Mouse (Mus musculus) layer of hippocampus, postnatal 10 days (tissue): ENCODE data around the gene Snrnp27. TPM values are rescaled to one million over a fixed set of nuclear protein-coding genes. Genes with fewer than 3 reads are reported as not detected.
A peak's percentile ranks its signal among the peaks of the same experiment; 100 is the strongest.

Experiments
- DNase-seq, 2 experiments: peaks; one replicate each; pipeline ENCODE4 v3.0.0; 2021; ENCODE audit warnings: low spot score in 2 of 2
- long read RNA-seq: library from polyadenylated mRNA; stranded (forward); transcript quantifications from one replicate; pipeline ENCODE4 v2.0.0, GENCODE M21; 2023
- total RNA-seq, 2 experiments: library from RNA; stranded (reverse); gene quantifications; 2 replicates each; pipeline ENCODE4 v1.2.3; 2021

Gene Snrnp27
- total RNA-seq = 10 to 100 TPM; 56.4 to 63.5 TPM
- long read RNA-seq, transcript Snrnp27-201 (6 exons, 885 nt) = major isoform, 88 of 94 reads
- long read RNA-seq, partial matches to known transcripts = 1 of 94 reads
- long read RNA-seq, other reads (novel, unspliced or antisense) = 4 of 94 reads

DNA sequence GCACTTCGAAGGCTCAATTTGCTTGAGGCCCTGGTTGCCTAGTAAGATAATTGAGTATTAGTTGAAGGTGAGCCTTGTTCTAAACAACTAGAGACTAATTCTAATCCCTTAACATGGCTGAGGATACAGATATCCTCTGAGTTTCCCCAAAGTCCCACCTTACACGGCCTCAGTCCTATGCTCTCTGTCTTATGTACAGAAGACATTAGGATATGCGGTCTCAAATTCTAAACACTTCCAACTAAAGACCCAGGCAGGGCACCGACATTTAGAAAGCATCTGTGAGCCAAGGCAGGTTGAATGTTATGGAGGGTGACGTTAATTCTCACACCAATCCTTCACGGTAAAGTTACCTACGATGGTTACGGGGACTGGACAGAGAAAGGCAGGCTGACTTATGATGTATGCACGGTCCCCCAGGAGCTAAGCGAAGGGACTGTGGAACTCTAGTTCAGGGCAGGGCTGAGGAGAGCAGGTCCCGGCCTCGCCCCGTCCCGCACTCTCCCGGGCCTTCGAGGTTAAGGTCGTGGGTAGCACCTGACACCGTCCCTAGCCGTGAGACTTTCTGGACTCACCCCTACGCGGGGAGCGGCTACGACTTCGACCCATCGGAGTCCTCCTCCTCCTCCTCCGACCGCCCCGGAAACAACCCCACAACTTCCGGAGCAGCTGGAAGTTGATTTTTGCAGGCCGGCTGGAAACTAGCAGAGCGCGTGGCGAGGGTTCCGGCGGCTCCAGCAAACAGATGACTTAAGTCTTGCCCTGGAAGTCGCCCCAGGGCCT lies at the start of gene Snrnp27:
Gene Snrnp27 (minus strand): TSS at position 651 of the 783 bp plus-strand sequence.
- DNase-seq = peak; percentile 94 to 96

- peak; percentile 91 to 95 for DNase-seq
Observed at GRCm38 (mm10) chr6:86733183-86733876, 49.0 kb upstream of the Snrnp27 start, which contains the start of gene Gmcl1. Gene Gmcl1 (minus strand): TSS chr6:86733383.

- DNase-seq = no peak
Observed at GRCm38 (mm10) chr6:86732276-86733173, 48.2 kb upstream of the Snrnp27 start.

- no peak for DNase-seq
Observed at GRCm38 (mm10) chr6:86728711-86729110, 44.4 kb upstream of the Snrnp27 start.

DNA sequence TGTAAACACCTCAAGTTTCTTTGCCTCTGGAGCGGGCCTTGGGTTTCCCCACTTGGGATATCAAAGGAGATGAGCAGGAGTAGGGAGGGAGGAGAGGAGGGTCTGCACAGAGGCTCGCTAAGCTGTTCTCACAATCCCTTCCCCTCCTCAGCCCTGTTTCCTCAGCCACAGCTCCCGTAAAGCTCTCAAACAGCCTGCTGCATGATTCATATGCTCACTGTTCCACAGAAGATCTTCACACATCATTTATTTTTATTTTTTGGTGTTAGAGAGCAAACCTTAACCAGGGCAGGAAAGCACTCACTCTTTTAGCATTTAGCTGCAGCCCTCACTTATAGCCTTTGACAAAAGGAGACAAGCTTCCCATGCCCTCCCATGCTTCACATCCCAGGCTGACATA lies 37.7 kb upstream of the Snrnp27 start:
- no peak for DNase-seq

GRCm38 (mm10) chr6:86708072-86708774 lies 23.9 kb upstream of the Snrnp27 start:
- no peak for DNase-seq

GRCm38 (mm10) chr6:86702577-86702976 lies 18.3 kb upstream of the Snrnp27 start:
- no peak for DNase-seq

DNA sequence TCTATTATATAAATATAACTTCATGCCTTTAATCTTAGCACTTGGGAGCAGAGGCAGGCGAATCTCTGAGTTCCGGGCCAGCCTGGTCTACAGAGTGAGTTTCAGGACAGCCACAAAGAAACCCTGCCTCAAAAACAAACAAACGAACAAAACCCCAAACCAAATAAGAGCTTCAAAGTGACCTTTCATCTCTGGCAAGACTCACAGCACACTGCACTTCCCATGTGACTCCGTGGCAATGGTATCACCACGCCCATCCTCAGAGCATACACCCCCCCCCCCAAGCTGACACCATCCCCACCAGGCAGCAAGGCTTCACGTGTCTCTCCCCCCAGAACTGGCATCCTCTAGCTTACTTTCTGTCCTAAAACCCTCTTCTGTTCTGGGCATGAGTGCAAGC lies 13.6 kb upstream of the Snrnp27 start:
- no peak for DNase-seq

GRCm38 (mm10) chr6:86696213-86696612 lies 11.9 kb upstream of the Snrnp27 start:
- no peak for DNase-seq

- peak; percentile 37 to 40 for DNase-seq
Observed at GRCm38 (mm10) chr6:86694465-86694864, 10.1 kb upstream of the Snrnp27 start.

- no peak for DNase-seq
Observed at GRCm38 (mm10) chr6:86689671-86690070, 5.3 kb upstream of the Snrnp27 start.

- no peak for DNase-seq
Observed at GRCm38 (mm10) chr6:86686971-86687370, 2.6 kb upstream of the Snrnp27 start.

DNA sequence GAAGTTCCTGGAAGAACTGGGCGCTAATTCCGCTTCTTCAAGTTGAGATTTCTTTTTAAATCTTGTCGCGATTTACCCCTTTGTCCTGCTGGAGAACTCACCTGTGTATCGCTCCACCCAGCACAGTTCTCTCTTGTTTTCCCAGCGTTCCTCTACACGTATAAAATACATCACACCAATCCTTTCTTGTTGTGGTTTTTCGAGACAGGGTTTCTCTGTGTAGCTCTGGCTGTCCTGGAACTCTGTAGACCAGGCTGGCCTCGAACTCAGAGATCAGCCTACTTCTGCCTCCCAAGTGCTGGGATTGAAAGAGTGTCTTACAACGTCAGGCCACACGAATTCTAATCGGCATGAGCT lies 311 bp upstream of the Snrnp27 start:
- no peak for DNase-seq

GRCm38 (mm10) chr6:86681289-86681688 lies 3.0 kb downstream of the Snrnp27 start:
- DNase-seq = no peak

DNA sequence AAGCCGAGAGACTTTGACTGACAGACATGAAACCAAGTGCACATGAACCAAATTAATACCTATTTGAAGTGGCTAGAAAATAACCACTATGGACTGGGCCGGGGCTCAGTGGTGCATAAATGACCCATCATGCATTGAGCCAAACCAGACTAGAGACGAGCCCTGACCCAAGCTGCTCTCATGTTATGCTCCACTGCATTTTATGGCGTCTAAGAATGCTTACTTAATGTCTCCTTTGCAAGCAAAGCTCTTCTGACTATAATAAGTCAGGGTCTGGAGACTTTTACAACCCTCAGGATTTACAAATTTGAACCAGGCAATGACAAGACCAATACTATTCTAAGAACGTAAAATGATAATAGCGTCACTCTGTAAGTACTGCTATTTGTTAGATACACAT lies 6.0 kb downstream of the Snrnp27 start:
- no peak for DNase-seq

DNA sequence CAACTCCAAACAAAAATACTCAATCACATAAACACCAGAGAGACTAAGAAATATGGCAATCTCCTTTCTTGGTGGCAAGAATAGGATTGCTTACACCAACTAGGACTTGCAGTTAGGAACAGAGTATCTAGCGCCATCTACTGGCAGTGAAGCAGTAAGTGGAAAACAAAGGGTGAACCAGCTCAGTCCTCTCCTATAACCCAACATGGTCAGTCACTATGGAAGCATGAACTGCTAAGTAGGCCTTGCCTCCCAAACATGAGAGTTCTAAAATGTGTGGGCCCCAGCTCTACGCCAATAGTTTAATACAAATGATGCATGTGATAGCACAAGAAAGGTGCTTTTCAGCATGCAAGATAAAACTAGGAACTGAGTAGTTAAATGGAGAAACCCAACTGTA lies 13.4 kb downstream of the Snrnp27 start:
- peak; percentile 44 to 60 for DNase-seq

- peak; percentile 100 for DNase-seq
Observed at GRCm38 (mm10) chr6:86669240-86669727, 15.0 kb downstream of the Snrnp27 start.

GRCm38 (mm10) chr6:86668580-86669239 lies 15.6 kb downstream of the Snrnp27 start, which contains the start of gene Mxd1:
Gene Mxd1 (minus strand): TSS chr6:86669161.
- peak in 1 of 2 experiments; percentile 32 for DNase-seq

- DNase-seq = no peak
Observed at GRCm38 (mm10) chr6:86667061-86667460, 17.3 kb downstream of the Snrnp27 start.
